Mouse (Mus musculus): ENCODE data around the gene Armc3. TPM values are rescaled to one million over a fixed set of nuclear protein-coding genes. Genes with fewer than 3 reads are reported as not detected.

Armc3 gene
- polyA plus RNA-seq, 1 experiment from 2014 or later: 0.74 TPM

Other genes starting within 250 kb of the Armc3 start
- 8.1 and 9.0 TPM in 2 replicates for gene Pip4k2a, start 201.2 kb upstream of the Armc3 start, polyA plus RNA-seq (2015; fragmentation: Nextera tagmentation; extraction: Ambion mirVana)
- 0.14 and 0.26 TPM in 2 replicates for gene 4930426L09Rik, start 201.0 kb upstream of the Armc3 start, polyA plus RNA-seq (2015; fragmentation: Nextera tagmentation; extraction: Ambion mirVana)
- gene Msrb2, start 172.1 kb downstream of the Armc3 start, polyA plus RNA-seq (2015; fragmentation: Nextera tagmentation; extraction: Ambion mirVana): 31.9 and 32.7 TPM in 2 replicates
- not detected in 2 replicates for gene Ptf1a, start 246.4 kb downstream of the Armc3 start, polyA plus RNA-seq (2015; fragmentation: Nextera tagmentation; extraction: Ambion mirVana)